Mouse (Mus musculus) bone marrow macrophage, adult 2 months (primary cell): Measurements from ENCODE around the gene Nectin3. TPM values are rescaled to one million over a fixed set of nuclear protein-coding genes. Genes with fewer than 3 reads are reported as not detected.
"Not testable (repeated sequence)": the region's sequence is repeated elsewhere in the genome, so short reads cannot be mapped to it uniquely, and the experiment has no call there.

ENCODE experiments used
- H3K27ac ChIP-seq: 2 replicates; pipeline ENCODE4 v1.5.1; 2012; ENCODE audit warnings: low read depth, low read length; ENCODE audit not compliant: insufficient read depth
- H3K4me1 ChIP-seq: 2 replicates; pipeline ENCODE4 v1.6.1; 2012; ENCODE audit warnings: low read length; ENCODE audit not compliant: control insufficient read depth, insufficient read depth
- H3K4me3 ChIP-seq: 2 replicates; pipeline ENCODE4 v1.5.1; 2012; ENCODE audit warnings: mild to moderate bottlenecking, low read length, moderate library complexity; ENCODE audit not compliant: insufficient read depth
- CTCF ChIP-seq: IDR thresholded peaks from 2 replicates; pipeline ENCODE4 v1.5.1; 2012; ENCODE audit warnings: low read depth, mild to moderate bottlenecking, low read length, moderate library complexity
- POLR2A ChIP-seq: IDR thresholded peaks from 2 replicates; pipeline ENCODE4 v1.6.1; 2012; ENCODE audit warnings: mild to moderate bottlenecking, low read depth, low read length, borderline replicate concordance
- polyA plus RNA-seq: library from polyadenylated mRNA; stranded (reverse); fragments of >200 nt; gene quantifications from 2 replicates; pipeline ENCODE4 v1.2.4, GENCODE M21; 2012; ENCODE audit not compliant: missing spikeins, insufficient read depth, insufficient read length

The Nectin3 gene
- polyA plus RNA-seq, 1 experiment = 0.24 TPM

DNA sequence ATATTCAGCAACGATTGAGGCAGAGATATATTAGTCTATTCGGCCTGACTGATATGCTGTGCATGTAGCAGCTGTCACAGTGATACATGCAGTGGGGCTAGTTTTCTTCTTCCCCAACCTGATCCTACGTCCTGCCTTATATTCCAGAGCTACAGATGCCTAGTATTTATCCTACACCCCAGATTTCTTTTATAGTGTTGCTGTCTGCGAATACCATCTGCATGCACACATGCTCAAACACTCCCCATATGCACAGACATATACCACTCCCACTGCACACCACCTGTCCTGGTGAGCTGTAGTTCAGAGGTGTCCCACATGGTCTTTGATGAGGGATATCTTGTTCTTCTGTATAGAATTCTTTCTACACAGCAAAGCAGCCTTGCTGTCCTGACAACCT is 115.0 kb downstream of the Nectin3 start:
- Histone ChIP-seq H3K4me3 (no peak overlapping the region), H3K27ac (no peak overlapping the region), H3K4me1 (no peaks in the 10 kb centered on the region)
- TF ChIP-seq POLR2A (no peak), CTCF (no peak)

DNA sequence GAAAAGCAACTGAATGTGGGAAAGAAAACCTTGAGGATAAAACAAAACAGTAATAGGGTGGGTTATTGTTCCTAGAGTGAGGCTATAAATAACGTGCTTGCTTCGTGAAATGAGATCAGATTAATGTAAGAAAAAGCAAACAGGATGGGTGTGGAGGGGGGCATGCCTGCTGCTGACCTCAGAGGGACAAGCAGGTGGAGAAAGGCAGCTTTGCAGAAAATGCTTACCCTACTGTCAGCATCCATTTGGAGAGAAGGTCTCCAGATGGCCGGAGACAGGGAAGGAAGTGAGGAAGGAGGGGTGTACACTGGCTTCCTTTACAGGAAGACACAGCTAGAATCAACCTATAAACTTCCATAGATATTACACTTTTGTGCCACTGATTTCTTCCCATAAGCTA is 121.8 kb downstream of the Nectin3 start:
- no peaks in the 10 kb centered on the region for H3K4me1 ChIP-seq

DNA sequence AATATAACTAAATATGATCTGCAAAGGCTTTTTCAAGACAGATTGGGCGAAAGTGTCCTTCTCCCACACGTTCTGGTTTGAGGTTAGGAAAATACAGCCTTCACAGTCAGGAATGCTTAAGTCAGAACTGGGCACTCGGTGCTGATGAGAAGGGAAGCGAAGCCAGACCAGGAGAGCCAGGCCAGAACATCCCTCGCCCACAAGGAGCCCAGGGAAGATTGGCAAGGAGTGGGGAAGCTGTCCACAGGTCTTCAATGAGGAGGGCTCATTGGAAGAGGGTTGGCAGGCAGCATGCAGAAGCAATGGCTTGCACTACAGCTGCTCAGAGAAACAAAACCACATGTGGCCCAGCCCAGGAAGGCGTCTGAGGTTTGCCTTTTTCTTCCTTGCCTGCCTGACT is 136.3 kb downstream of the Nectin3 start:
- no peak for TF ChIP-seq CTCF
- no peak for TF ChIP-seq POLR2A
- H3K4me3 ChIP-seq = no peak overlapping the region
- no peaks in the 10 kb centered on the region for H3K4me1 ChIP-seq
- no peak overlapping the region for H3K27ac ChIP-seq

More for the DNA sequence above, 121.8 kb downstream of the Nectin3 start:
- Histone ChIP-seq H3K27ac (no peak overlapping the region), H3K4me3 (no peak overlapping the region)
- TF ChIP-seq CTCF = no peak
- no peak for TF ChIP-seq POLR2A

DNA sequence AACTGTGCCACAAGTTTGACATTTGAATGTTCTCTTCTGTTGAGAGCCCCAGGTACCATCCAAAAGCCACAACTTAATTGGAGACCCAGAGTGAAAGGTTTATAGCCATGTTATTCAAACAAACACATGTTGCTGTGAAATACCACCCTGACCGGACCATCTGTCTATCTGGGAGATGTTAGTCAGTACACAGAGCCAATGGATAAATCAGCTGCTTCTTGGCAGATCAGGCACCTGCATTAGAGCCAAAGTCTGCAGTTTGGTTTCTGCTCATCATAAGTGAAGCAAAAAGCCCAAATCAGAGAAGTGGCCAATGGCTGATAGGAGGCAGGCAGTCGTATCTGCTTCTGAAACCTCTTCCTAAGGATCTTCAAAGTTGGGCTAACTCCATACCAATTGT is 140.7 kb downstream of the Nectin3 start:
- H3K27ac ChIP-seq, H3K4me3 ChIP-seq, H3K4me1 ChIP-seq: not testable (repeated sequence)

DNA sequence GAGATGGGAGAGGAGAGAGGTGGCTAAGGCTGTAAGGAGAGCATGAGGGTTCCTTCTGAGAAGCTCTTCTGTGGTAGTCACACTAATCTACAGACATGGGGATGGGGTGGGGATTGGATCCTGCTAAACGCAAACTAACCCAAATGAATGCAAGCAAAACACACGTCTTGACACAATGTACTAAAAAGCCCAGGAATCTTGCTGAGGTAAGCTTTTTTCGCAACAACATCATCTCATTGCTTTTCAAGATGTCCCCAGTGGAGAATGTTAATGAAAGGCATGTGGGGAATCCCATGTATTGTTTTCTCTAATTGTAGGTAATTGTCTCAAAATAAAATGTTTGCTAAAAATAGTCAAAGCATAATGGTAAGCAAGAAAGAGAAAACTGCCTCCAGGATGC is 141.7 kb downstream of the Nectin3 start:
- H3K4me3 ChIP-seq = no peak overlapping the region
- no peaks in the 10 kb centered on the region for H3K4me1 ChIP-seq
- no peak for TF ChIP-seq POLR2A
- no peak for TF ChIP-seq CTCF
- no peak overlapping the region for H3K27ac ChIP-seq
